Mouse (Mus musculus) frontal cortex, postnatal 14 days (tissue): ENCODE results near the gene Olfr729.

Experiments used
- DNase-seq, 2 experiments: peaks; one replicate each; pipeline ENCODE4 v3.0.0; 2022; ENCODE audit warnings: low spot score in 2 of 2

Olfr729 gene

GRCm38 (mm10) chr14:50152810-50153209, at the start of gene Olfr729:
Gene Olfr729, minus strand, starts transcription at chr14:50152910.
- DNase-seq, result no peak

DNA sequence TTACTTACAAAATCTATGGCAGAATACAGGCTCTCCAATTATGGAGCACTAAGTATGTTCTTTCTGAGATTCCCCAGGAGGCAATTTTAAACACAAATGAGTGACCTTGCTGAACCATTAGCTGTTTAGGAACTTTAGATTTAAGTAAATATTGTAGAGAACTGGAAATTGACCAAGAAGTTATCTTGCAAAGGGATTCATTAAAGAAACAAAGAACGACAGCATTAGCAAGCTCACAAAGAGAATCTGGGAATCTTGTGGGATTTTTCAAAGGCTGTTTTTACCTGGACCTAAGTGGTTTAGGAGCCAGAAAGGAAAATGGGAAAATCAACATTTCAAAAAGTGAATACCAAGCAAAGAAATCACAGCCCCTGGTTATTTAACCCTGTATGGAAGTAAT, 35.4 kb upstream of the Olfr729 start, which contains the start of gene Olfr730:
Gene Olfr730 (minus strand): TSS at position 101 of the 400 bp plus-strand sequence.
- no peak for DNase-seq

DNA sequence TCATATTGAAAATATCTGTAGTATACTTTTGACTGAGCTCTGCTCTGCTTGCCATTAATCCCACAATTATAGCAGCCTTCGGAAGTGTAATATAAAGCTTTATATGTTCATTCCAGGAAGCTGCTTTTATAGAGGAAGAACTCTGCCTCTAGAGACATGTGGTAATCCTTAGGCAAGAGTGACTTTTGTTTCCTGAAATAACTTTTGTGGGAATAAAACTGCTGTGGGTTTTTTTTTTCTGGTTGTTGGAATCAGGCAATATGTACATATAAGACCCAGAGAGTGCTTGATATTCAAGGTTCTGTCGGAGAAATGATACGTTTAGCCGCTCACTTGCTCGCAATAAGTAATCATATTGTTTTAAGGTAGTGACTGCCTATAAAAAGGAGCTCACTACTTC, 10.1 kb downstream of the Olfr729 start, which contains the start of gene Olfr728:
Gene Olfr728 (minus strand): TSS at position 101 of the 400 bp plus-strand sequence.
- DNase-seq, result no peak

GRCm38 (mm10) chr14:50122886-50123285, 29.8 kb downstream of the Olfr729 start, which contains the start of gene Olfr727:
Gene Olfr727, plus strand, starts transcription at chr14:50123186.
- no peak for DNase-seq
